Mouse (Mus musculus): ENCODE measurements around the gene Lingo3.
A peak's percentile ranks its signal among the peaks of the same experiment; 100 is the strongest.
"Not testable (repeated sequence)": the region's sequence is repeated elsewhere in the genome, so short reads cannot be mapped to it uniquely, and the experiment has no call there.

Lingo3 gene

GRCm38 (mm10) chr10:80821991-80822390 is 21.8 kb downstream of the Lingo3 start:
- no peak for DNase-seq (ENCODE audit: low read depth, low spot score)

- DNase-seq (ENCODE audit: low read depth, low spot score), result no peak
These were observed 24.4 kb downstream of the Lingo3 start for GRCm38 (mm10) chr10:80819406-80819805.

- no peak for DNase-seq (ENCODE audit: low read depth, low spot score)
These were observed 25.1 kb downstream of the Lingo3 start for GRCm38 (mm10) chr10:80818599-80819281.

- DNase-seq (ENCODE audit: low read depth, low spot score), result not testable (repeated sequence)
These were observed 25.9 kb downstream of the Lingo3 start for GRCm38 (mm10) chr10:80817955-80818354.

- no peak for DNase-seq (ENCODE audit: low read depth, low spot score)
These were observed 26.7 kb downstream of the Lingo3 start for GRCm38 (mm10) chr10:80817164-80817563.

- DNase-seq (ENCODE audit: low read depth, low spot score), result not testable (repeated sequence)
These were observed 27.5 kb downstream of the Lingo3 start for GRCm38 (mm10) chr10:80816303-80816702.

GRCm38 (mm10) chr10:80814800-80815199 is 29.0 kb downstream of the Lingo3 start:
- DNase-seq (ENCODE audit: low read depth, low spot score), result no peak

- DNase-seq (ENCODE audit: low read depth, low spot score), result no peak
These were observed 30.5 kb downstream of the Lingo3 start, which contains the start of gene Jsrp1 for GRCm38 (mm10) chr10:80813366-80813765. TSS of gene Jsrp1 (minus strand) at chr10:80813498.

- no peak for DNase-seq (ENCODE audit: low read depth, low spot score)
These were observed 31.3 kb downstream of the Lingo3 start for GRCm38 (mm10) chr10:80812391-80813041.

GRCm38 (mm10) chr10:80810084-80810483 is 33.8 kb downstream of the Lingo3 start:
- no peak for DNase-seq (ENCODE audit: low read depth, low spot score)

- no peak for DNase-seq (ENCODE audit: low read depth, low spot score)
These were observed 34.7 kb downstream of the Lingo3 start for GRCm38 (mm10) chr10:80808985-80809632.

- DNase-seq (ENCODE audit: low read depth, low spot score), result peak; percentile 69
These were observed 35.5 kb downstream of the Lingo3 start for GRCm38 (mm10) chr10:80808099-80808984.

- DNase-seq (ENCODE audit: low read depth, low spot score), result peak; percentile 80
These were observed 36.7 kb downstream of the Lingo3 start for GRCm38 (mm10) chr10:80807057-80807627.

- no peak for DNase-seq (ENCODE audit: low read depth, low spot score)
These were observed 37.3 kb downstream of the Lingo3 start for GRCm38 (mm10) chr10:80806341-80807056.

- no peak for DNase-seq (ENCODE audit: low read depth, low spot score)
These were observed 37.9 kb downstream of the Lingo3 start for GRCm38 (mm10) chr10:80805925-80806324.

GRCm38 (mm10) chr10:80805322-80805721 is 38.5 kb downstream of the Lingo3 start:
- no peak for DNase-seq (ENCODE audit: low read depth, low spot score)

GRCm38 (mm10) chr10:80804916-80805315 is 38.9 kb downstream of the Lingo3 start, which contains the start of gene Amh:
TSS of gene Amh (plus strand) at chr10:80805243.
- DNase-seq (ENCODE audit: low read depth, low spot score), result no peak

GRCm38 (mm10) chr10:80804340-80804739 is 39.5 kb downstream of the Lingo3 start:
- DNase-seq (ENCODE audit: low read depth, low spot score), result no peak

GRCm38 (mm10) chr10:80802996-80803395 is 40.8 kb downstream of the Lingo3 start:
- DNase-seq (ENCODE audit: low read depth, low spot score), result no peak

GRCm38 (mm10) chr10:80802204-80802912 is 41.5 kb downstream of the Lingo3 start:
- DNase-seq (ENCODE audit: low read depth, low spot score), result no peak
